Comparison of ENCODE assay signal across 15 mouse cellular contexts in genomic region chr2:121916047-121916970, GRCm38 (mm10). TPM values are rescaled to one million over a fixed set of nuclear protein-coding genes. Genes with fewer than 3 reads are reported as not detected.
DNase-seq lines count a peak whose midpoint lies in the region; ATAC-seq and TF ChIP-seq lines count a peak whose summit lies in the region.
"Had no signal": no experiment of that assay in that cellular context is flagged by ENCODE, and none has a peak within 500 bp of the region (broad histone marks: within the 10 kb centered on the region; RNA-seq: fewer than 3 reads in every experiment).

No protein-coding gene starts in this region.

- H3K9ac ChIP-seq in limb, embryonic 14.5 days (ENCODE audit: low read depth, low read length, severe bottlenecking) = no peak overlapping the region
- H3K9ac ChIP-seq in hindbrain, embryonic 16.5 days (ENCODE audit: low read depth, low read length) = no peak overlapping the region
- H3K9ac ChIP-seq: embryonic facial prominence, embryonic 13.5 days; hindbrain, embryonic 15.5 days; neural tube, embryonic 15.5 days had no signal

- peak; percentile 7 for DNase-seq in kidney, adult 11 months
- DNase-seq in kidney, adult 18-20 months = no peak
- DNase-seq in limb, embryonic 14.5 days (ENCODE audit: low spot score) = peak; percentile 43
- no peak for DNase-seq in limb, embryonic 10.5 days (ENCODE audit: low spot score)
- peak; percentile 80 for DNase-seq in brain, adult 2 months (ENCODE audit: low read depth, low spot score)
- DNase-seq: adrenal gland, adult 8-10 months; cerebellum, postnatal 10 days; liver had no signal

- WGBS in limb, embryonic 14.5 days = 86% methylated on average over 5 of the region's 5 CpGs
- WGBS in limb, embryonic 10.5 days = 93% methylated on average over 5 of the region's 5 CpGs
- 90% methylated on average over 5 of the region's 5 CpGs for WGBS in hindbrain, embryonic 16.5 days

- peaks cover 33% of the 10 kb centered on the region for H3K36me3 ChIP-seq in limb, embryonic 14.5 days (ENCODE audit: control insufficient read depth, insufficient read depth, low read length)
- peaks cover 22% of the 10 kb centered on the region for H3K36me3 ChIP-seq in limb, embryonic 10.5 days
- no peaks in the 10 kb centered on the region for H3K36me3 ChIP-seq in myocyte (ENCODE audit: control insufficient read depth, insufficient read depth)
- H3K36me3 ChIP-seq in hindbrain, embryonic 16.5 days (ENCODE audit: control insufficient read depth, insufficient read depth, low read length) = peaks cover 6% of the 10 kb centered on the region

- TF ChIP-seq POLR2A in limb, embryonic 14.5 days (IDR thresholded peaks at IDR 0.05; ENCODE audit: borderline replicate concordance, extremely low read depth, insufficient read depth, insufficient read length) = no peak
- TF ChIP-seq POLR2A in myocyte (IDR thresholded peaks at IDR 0.05; ENCODE audit: insufficient read length, low read depth) = no peak

- no peak overlapping the region for H3ac ChIP-seq in myocyte (ENCODE audit: control insufficient read depth, insufficient read length)

- no peak for ATAC-seq in limb, embryonic 14.5 days (ENCODE audit: low FRiP score, low read depth)
- ATAC-seq in hindbrain, embryonic 16.5 days = no peak
- ATAC-seq: forebrain, embryonic 16.5 days had no signal

- H3K27ac ChIP-seq in limb, embryonic 14.5 days (replicated peaks; ENCODE audit: low read depth, low read length) = no peak overlapping the region
- no peak overlapping the region for H3K27ac ChIP-seq in limb, embryonic 10.5 days
- H3K27ac ChIP-seq in hindbrain, embryonic 16.5 days (ENCODE audit: low read depth, low read length) = no peak overlapping the region
- H3K27ac ChIP-seq: embryonic facial prominence, embryonic 13.5 days; hindbrain, embryonic 15.5 days; kidney, postnatal 0 days; neural tube, embryonic 15.5 days had no signal

- no peaks in the 10 kb centered on the region for H3K27me3 ChIP-seq in limb, embryonic 14.5 days (ENCODE audit: control insufficient read depth, insufficient read depth, low read length)
- H3K27me3 ChIP-seq in limb, embryonic 10.5 days (ENCODE audit: low read depth, poor library complexity, severe bottlenecking) = no peaks in the 10 kb centered on the region
- H3K27me3 ChIP-seq in myocyte (ENCODE audit: control insufficient read depth, insufficient read depth, insufficient read length) = no peaks in the 10 kb centered on the region
- no peaks in the 10 kb centered on the region for H3K27me3 ChIP-seq in hindbrain, embryonic 16.5 days (replicated peaks; ENCODE audit: control insufficient read depth, insufficient read depth, low read length)
- H3K27me3 ChIP-seq: embryonic facial prominence, embryonic 13.5 days; hindbrain, embryonic 15.5 days; neural tube, embryonic 15.5 days had no signal

- H3K4me3 ChIP-seq in limb, embryonic 14.5 days (replicated peaks; ENCODE audit: low read length) = no peak overlapping the region
- H3K4me3 ChIP-seq in limb, embryonic 10.5 days = no peak overlapping the region
- no peak overlapping the region for H3K4me3 ChIP-seq in myocyte
- H3K4me3 ChIP-seq in hindbrain, embryonic 16.5 days (ENCODE audit: low read length) = no peak overlapping the region
- H3K4me3 ChIP-seq: embryonic facial prominence, embryonic 13.5 days; hindbrain, embryonic 15.5 days; neural tube, embryonic 15.5 days had no signal

- H3K79me2 ChIP-seq in myocyte (ENCODE audit: control insufficient read depth, insufficient read depth) = no peaks in the 10 kb centered on the region

- H3K4me1 ChIP-seq in limb, embryonic 14.5 days (ENCODE audit: control insufficient read depth, insufficient read depth, low read length) = no peaks in the 10 kb centered on the region
- no peaks in the 10 kb centered on the region for H3K4me1 ChIP-seq in limb, embryonic 10.5 days
- no peaks in the 10 kb centered on the region for H3K4me1 ChIP-seq in hindbrain, embryonic 16.5 days (ENCODE audit: control insufficient read depth, insufficient read depth, low read depth, low read length)
- H3K4me1 ChIP-seq: embryonic facial prominence, embryonic 13.5 days; hindbrain, embryonic 15.5 days; neural tube, embryonic 15.5 days had no signal

- H3K9me3 ChIP-seq in limb, embryonic 14.5 days (ENCODE audit: control insufficient read depth, low read length) = no peaks in the 10 kb centered on the region
- H3K9me3 ChIP-seq in limb, embryonic 10.5 days (replicated peaks) = no peaks in the 10 kb centered on the region
- no peaks in the 10 kb centered on the region for H3K9me3 ChIP-seq in hindbrain, embryonic 16.5 days (ENCODE audit: control insufficient read depth, low read length)
- H3K9me3 ChIP-seq: embryonic facial prominence, embryonic 13.5 days; hindbrain, embryonic 15.5 days; neural tube, embryonic 15.5 days had no signal

- no peak overlapping the region for H3K4me2 ChIP-seq in limb, embryonic 14.5 days (replicated peaks; ENCODE audit: low read depth, low read length, severe bottlenecking)
- H3K4me2 ChIP-seq in myocyte (ENCODE audit: low read depth) = peak overlapping the region; percentile 65
- H3K4me2 ChIP-seq in hindbrain, embryonic 16.5 days (ENCODE audit: low read length) = no peak overlapping the region
- H3K4me2 ChIP-seq: embryonic facial prominence, embryonic 13.5 days; hindbrain, embryonic 15.5 days; neural tube, embryonic 15.5 days had no signal

TF ChIP-seq in myocyte, 11 proteins besides CTCF, POLR2A, EP300 and RAD21:
- TF ChIP-seq REST (IDR thresholded peaks at IDR 0.05; ENCODE audit: insufficient read depth, insufficient read length) (no peak), USF1 (IDR thresholded peaks at IDR 0.05; ENCODE audit: low read depth) (peak; percentile 64), MYOG (IDR thresholded peaks at IDR 0.05; ENCODE audit: control insufficient read depth in 1 of 3, insufficient read depth in 1 of 3, insufficient read length in 2 of 3, low read depth in 2 of 3) (peak in 1 of 3 experiments; percentile 86), MYOD1 (IDR thresholded peaks at IDR 0.05; ENCODE audit: control insufficient read depth in 1 of 3, insufficient read length in 2 of 3, low read depth in 2 of 3) (peak; percentile 39 to 67 (median 44)), TCF12 (IDR thresholded peaks at IDR 0.05; ENCODE audit: insufficient read depth, poor library complexity, severe bottlenecking) (peak; percentile 71)

RNA-seq across cellular contexts. Expression of gene Ctdspl2, which starts 39.5 kb away (rescaled TPM):
- 30.0 and 33.0 TPM in 2 replicates for polyA plus RNA-seq in limb, embryonic 14.5 days (2012; rRNA removed)
- polyA plus RNA-seq in limb, embryonic 14.5 days (2014; fragmentation: Nextera tagmentation; extraction: Ambion mirVana) = 51.2 and 61.9 TPM in 2 replicates
- 48.1 and 64.5 TPM in 2 replicates for polyA plus RNA-seq in limb, embryonic 10.5 days (2016; fragmentation: Nextera tagmentation; extraction: Ambion mirVana)
- 3.7 TPM for polyA plus RNA-seq in myocyte (2012; fragmentation: generic; extraction: Trizol)
- 29.0 and 30.1 TPM in 2 replicates for polyA plus RNA-seq in hindbrain, embryonic 16.5 days (2015; fragmentation: Nextera tagmentation; extraction: Ambion mirVana)

RNA-seq across cellular contexts. Expression of gene Mageb3, which starts 39.6 kb away (rescaled TPM):
- 0.18 and 0.19 TPM in 2 replicates for polyA plus RNA-seq in limb, embryonic 14.5 days (2012; rRNA removed)
- 0.11 and 0.36 TPM in 2 replicates for polyA plus RNA-seq in limb, embryonic 14.5 days (2014; fragmentation: Nextera tagmentation; extraction: Ambion mirVana)
- polyA plus RNA-seq in limb, embryonic 10.5 days (2016; fragmentation: Nextera tagmentation; extraction: Ambion mirVana) = 0.26 and 0.54 TPM in 2 replicates
- polyA plus RNA-seq in myocyte (2012; fragmentation: generic; extraction: Trizol) = 0.01 TPM
- polyA plus RNA-seq in hindbrain, embryonic 16.5 days (2015; fragmentation: Nextera tagmentation; extraction: Ambion mirVana) = 0.42 and 0.48 TPM in 2 replicates

RNA-seq across cellular contexts. Expression of gene Casc4, which starts 49.5 kb away (rescaled TPM):
- 23.9 and 24.9 TPM in 2 replicates for polyA plus RNA-seq in limb, embryonic 14.5 days (2012; rRNA removed)
- 22.7 and 23.4 TPM in 2 replicates for polyA plus RNA-seq in limb, embryonic 14.5 days (2014; fragmentation: Nextera tagmentation; extraction: Ambion mirVana)
- polyA plus RNA-seq in limb, embryonic 10.5 days (2016; fragmentation: Nextera tagmentation; extraction: Ambion mirVana) = 14.5 and 17.7 TPM in 2 replicates
- polyA plus RNA-seq in myocyte (2012; fragmentation: generic; extraction: Trizol) = 5.3 TPM
- polyA plus RNA-seq in hindbrain, embryonic 16.5 days (2015; fragmentation: Nextera tagmentation; extraction: Ambion mirVana) = 32.2 and 32.4 TPM in 2 replicates

Comparison
In these comparisons a context has a peak if more than half of its experiments do, and no peak if none do; other contexts are left out.
1. DNase-seq: peak in kidney, adult 11 months (single experiment), limb, embryonic 14.5 days (single experiment) and brain, adult 2 months (single experiment); none in kidney, adult 18-20 months (single experiment) and limb, embryonic 10.5 days (single experiment).